Mouse (Mus musculus): ENCODE measurements around the gene Tfdp2.
"Not testable (repeated sequence)": the region's sequence is repeated elsewhere in the genome, so short reads cannot be mapped to it uniquely, and the experiment has no call there.

Gene Tfdp2

DNA sequence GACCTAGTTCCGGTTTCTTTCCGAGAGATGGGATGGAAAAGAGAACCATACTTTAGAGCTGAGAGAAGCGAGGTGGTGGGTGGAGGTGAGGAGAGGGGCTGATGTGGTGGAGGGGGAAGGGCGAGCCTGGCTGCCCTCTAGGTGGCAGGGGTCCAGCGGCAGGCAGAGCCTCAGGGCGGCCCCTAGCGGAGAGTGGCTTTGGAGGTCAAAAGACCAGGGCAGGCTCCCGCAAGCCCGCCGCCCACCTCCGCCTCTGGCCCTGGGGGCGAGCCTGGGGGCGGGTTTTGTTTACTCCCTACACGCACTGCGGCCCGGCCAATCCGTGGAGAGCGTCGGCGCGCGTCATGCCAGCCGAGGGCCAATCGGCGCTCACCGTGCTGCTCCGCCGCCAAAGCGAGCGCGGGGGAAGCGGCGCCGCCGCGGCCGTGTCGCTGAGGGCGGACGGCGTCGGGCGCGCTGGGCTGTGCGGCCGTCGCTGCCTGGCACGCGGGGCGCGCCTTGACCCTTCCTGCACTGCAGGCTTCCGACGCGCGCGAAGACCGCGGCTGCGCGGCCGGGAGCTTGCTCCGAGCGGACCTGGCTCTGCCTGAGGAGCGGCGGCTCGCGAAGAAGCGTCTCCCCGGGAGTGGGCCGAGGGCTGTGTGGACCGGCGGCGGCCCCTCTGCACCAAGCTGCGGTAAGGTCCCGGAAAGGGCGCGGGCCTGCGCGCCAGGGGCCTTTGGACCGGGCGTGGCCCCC is at the start of gene Tfdp2:
Tfdp2 (plus strand) TSS at position 391 of the 738 bp plus-strand sequence.
- peak; percentile 84 for DNase-seq

DNA sequence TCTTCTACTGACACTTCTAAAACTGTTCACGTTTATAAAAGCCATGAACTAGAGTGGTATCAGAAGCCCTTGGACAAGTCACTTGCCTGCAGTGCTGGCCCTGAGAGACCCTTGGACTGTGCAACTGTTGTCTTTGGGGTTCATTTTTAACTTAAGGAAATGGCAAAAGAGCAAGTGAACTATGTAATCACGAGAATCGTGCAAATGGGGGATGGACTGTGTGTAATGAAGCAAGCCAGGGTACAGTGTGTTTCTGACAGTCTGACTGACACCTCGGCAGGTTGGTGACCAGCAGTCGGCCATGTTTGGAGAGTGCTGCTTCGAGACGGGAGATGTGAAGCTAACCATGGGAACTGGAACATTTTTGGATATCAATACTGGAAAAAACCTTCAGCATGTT is 43.3 kb upstream of the Tfdp2 start:
- no peak for DNase-seq

DNA sequence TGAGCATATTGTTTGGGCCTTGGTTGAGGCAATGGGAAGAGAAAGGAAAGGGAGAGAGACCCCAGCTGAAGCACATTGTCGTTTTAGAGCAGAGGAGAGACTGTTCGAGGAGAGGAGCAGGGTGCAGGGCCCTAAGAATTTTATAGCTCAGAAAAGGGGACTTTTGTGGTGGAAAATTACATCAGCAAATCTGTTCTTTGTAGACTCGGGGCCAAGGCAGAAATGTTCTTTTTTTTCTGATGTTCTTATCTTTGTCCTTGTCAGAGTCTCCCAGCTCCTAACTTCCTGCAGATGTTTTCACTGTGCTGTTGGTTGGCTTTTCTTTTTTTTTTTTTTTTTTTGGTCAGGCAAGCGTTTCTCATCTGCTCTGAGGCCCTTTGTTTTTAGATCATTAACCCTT is 37.6 kb upstream of the Tfdp2 start:
- no peak for DNase-seq

DNA sequence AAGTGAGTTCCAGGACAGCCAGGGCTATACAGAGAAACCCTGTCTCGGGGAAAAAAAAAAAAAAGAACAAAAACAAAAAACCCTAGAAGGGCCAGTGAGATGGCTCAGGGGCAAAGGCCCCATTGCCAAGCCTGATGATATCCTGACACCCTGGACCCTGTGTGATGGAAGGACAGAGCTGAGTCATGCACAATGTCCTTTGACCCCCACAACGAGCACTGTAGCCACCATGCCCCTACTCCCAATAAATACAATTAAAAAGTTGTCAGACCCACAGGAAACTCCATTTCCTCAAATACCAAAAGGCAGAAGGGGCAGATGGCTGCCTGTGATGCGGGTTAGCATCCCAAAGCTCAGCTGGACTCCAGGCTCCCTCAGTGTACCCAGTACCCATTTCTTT is 37.0 kb upstream of the Tfdp2 start:
- DNase-seq, result no peak

DNA sequence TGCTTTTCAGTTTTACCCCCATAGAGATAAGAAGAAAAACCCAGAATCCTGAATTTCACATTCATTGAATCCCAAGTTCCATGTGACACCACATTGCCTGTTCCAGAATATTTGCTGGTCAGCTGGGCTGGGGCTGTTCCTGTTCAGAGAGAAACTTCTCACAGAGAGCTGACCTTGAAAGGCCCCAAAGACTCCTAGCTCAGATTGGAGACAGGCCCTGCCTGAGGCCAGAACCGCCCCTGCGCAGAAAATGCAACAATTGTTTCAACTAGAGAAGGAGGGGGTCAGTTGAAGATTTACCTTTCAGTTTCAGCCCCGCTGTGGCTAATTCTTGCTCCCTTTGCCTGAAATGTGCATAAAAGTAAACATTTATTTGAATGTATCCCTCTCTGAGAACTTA is 35.3 kb upstream of the Tfdp2 start:
- DNase-seq, result no peak

DNA sequence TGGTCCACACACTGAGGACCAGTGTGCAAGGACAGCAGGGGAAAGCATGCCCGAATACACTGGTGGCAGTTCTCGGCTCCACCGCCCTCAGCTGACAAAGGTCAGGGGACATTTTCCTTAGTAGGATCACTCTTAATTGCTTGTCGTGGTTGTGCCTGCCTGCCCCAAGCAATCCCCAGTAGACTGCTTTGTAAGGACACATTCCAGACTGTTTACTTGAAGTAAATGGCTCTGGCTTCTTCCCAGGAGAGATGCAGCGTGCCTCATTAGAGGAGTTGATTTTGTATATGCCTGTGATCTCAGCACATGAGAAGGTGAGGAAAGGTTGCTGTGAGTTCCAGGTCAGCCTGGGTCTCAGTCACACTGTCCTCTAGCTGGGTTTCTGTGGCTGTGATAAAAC is 33.7 kb upstream of the Tfdp2 start:
- no peak for DNase-seq

DNA sequence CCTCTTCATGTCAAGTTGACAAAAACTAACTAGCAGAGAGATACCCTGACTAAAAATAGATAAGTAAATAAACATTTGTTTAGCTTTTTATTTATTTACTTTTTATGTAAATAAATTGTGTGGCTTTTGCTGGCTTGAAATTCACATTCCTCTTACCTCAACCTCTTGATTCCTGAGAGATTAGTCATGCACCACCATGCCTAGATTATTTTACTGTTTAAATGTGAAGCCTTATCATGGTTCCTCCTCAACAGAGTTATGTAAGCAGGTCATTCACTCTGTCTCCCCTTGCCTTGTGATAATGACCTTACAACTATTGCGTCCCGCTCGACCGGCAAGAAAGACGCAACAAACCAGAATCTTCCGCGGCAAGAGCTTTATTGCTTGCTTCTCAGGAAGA is 32.6 kb upstream of the Tfdp2 start:
- no peak for DNase-seq

DNA sequence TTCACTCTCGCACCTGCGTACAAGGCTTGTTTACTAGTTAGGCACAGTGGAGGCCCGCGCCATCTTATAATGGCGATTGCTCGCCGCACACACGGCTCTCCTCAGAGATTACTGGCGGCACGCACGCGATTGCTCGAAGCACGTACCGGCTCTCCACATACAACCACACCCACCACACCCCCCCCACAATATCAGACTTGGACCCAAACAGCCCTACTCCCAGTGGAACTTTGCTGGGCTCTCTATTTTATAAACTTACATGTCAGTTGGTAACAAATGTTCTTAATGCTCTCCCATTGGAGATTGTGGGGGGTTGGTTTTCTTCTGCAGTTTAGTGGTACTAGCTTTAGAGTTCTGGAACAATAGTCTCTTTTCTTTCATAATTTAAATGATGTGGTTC is 32.1 kb upstream of the Tfdp2 start:
- not testable (repeated sequence) for DNase-seq

DNA sequence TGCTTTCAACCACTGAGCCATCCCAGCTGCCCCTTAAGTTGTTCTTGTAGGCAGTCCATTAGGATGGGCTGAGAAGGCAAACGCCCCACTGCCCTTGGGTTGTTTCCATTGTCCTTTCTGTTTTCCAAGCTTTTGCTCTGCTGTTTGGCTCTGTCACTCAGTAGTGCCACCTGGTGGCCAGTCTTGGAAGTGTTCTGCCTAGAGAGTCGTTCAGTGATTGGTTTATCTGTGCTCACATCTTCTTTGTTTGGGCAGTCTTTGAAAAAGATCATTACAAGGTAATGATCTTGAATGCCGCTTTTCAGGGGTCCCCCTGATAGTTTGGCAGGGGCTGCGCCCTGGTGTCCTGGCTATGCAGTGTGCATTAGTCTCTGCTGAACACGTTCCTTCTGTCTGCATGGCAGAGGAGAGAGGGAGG is 28.9 kb upstream of the Tfdp2 start:
- DNase-seq, result peak; percentile 37

DNA sequence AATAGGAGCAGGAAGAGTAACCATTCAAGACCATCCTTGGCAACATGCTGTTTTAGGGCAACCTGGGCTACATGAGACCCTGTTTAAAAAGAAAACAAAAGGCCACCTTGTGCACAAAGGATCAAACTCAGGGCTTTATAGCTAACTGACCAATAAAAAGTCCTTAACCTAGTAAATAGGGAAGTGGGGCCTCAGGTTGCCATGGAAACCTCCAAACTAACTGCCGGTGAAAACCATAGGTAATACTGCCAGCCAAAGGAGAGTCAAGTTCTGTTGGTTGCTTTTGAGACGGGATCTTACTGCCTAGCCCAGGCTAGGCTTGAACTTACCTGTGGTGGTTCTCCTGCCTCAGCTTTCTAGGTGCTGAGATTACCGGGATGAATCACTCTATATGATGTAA is 25.5 kb upstream of the Tfdp2 start:
- no peak for DNase-seq

DNA sequence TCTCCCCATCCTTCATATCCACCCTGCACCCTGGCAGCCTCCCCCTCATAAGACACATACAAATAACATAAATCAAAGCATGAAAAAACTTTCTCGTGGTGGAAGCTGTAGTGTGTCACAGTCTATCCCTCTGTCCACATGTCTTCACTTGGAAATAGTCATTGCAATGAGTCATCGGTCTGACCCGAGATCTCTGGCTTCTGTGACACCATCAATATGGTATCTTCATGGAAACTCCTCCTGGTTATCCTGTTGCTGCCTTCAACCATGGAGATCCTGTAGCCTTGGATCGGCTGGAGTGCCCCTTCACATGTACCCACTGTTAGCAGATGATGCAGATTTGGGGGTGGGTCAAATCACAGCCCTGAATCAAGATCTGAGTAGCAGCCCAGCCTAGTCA is 11.2 kb upstream of the Tfdp2 start:
- DNase-seq, result no peak

DNA sequence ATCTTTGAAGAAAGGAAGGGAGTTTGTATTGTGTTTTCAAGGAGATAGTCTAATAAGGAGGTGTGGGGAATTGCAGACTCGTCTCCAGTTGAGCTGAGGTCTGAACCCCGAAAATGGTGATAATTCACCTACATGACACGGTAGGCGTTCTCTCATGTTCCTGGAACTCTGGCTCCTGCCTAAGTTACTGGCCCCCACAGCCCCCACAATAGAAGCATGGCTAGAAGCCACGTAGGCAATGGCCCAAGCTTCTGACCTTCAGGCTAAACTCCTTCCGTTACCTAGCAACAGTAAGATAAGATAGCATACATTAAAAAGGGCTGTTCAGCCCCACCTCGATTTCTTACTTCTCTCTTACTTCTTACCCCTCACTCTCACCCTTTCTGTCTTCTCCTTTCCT is 9.4 kb upstream of the Tfdp2 start:
- no peak for DNase-seq

DNA sequence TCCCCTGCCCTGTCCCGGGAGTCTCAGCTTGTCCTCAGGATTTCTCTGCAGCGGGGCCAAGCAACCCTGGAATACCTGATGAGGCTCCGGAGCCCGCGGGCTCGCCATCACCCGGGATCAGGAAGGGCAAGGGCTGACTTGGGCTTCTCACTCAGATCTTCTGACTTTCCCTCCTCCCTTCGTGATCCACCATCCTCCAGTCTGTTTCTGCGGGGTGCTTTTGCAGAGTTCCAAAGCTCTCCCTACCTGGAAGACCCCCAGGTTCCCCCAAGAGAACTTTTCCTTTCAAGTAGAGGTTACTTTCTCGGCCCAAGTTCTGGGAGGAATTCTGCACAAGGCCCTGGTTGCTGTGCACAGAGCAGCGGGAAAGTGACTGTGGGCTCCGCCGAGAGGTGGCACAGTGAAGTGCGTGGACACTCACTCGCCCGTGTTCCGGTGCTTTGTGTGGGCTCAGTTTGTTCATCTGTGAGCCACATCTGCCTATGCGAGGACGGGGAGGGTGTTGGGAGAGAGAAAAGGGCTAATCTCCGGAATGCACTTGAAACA is 634 bp downstream of the Tfdp2 start:
- DNase-seq, result peak; percentile 39

DNA sequence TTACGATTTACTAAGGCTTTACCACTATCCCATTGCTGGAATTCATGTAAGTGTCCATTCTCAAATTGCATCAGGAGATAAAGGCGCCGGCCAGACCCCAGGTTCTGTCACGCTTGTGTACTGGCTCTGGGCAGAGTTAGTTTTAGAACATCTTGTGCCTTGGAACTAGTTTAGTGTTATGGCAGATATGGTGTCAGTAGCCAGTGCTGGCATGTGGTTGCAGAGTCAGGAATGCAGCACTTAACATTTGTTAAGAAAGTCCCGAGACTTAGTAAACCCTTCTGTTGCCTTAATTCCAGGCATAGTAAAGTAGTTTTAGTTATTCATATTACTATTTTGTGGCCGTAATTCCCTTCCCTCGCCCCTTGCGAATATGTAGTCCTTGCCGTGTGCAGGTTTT is 1.7 kb downstream of the Tfdp2 start:
- DNase-seq, result no peak

DNA sequence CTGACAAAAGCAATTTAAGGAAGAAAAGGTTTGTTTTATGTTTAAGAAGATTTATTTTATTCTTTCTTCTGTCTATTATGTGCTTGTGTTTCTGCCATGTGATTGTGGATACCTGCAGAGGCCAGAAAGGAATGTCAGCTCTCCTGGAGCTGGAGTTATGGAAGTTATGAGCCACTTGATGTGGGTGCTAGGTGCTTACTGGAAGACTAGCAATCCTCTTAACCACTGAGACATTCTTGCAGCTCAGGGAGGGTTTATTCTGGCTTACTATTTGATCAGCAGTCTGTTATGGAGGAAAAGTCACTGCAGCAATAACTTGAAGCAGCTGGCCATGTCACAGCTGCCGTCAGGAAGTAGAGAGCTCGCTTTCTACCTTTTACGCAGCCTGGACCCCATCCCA is 7.6 kb downstream of the Tfdp2 start:
- DNase-seq, result no peak

DNA sequence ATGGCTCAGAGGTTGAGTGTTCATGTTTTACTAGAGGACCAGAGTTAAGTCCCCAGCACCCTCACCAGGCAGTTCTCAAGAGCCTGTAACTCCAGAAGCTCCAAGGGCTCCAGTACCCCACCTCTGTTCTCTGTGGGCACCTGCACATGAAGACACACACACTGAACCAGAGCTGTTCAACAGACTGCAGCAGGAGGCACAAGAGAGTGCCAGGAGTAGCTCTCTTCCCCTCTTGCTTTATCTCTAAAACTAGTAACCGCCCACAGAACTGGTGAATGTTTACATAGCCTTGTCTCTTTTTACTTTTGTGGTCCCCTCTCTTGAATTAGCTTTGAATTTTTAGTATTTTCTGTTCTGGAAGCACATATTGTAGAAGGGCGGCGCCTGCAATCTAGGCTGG is 11.4 kb downstream of the Tfdp2 start:
- DNase-seq, result no peak

DNA sequence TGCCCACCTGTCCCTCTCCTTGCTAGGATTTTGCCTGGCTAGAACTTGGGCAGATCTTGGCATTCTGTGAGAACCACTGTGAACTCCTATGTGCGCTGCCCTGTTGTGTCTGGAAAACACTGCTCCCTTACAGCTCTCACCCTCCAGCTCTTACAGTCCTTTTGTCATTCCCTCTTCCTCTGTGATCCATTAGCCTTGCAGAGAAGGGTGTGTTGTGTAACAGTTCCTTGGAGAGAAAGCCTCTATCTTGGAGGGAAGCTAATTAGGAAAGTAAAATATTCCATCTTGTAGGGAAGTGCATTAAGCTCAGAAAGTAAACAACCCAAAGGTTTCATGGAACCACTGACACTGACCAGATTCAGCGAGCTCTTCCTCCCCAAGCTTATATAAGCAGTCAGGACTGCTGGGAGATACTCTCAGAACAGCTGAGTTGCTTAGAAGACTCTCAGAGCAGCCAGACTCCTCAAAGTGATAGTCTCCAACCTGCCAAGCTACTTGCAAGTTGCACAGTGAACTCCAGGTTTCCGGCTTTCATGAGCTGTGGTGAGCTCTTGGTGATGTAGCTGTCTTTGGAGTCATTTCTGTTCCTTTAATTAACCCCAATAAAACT is 17.1 kb downstream of the Tfdp2 start:
- DNase-seq, result no peak

DNA sequence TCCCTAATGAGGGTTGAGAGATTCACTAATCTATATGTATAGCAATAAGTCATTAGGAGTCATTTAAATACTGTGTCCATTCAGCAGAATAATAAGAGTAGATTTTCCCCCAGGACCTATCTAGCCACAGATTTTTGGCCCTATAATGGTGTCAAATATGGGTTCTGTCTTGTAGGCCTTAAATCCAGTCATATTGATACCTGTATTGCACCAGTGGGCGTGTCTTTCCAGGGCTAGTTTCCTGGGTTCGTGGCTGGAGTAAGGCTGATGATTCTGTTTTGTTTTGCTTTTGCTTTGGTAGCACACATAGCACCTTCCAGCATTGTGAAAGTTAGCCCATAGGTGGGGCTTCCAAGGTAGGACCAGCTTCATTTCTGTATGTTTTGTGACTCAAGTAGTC is 18.1 kb downstream of the Tfdp2 start:
- DNase-seq, result no peak

DNA sequence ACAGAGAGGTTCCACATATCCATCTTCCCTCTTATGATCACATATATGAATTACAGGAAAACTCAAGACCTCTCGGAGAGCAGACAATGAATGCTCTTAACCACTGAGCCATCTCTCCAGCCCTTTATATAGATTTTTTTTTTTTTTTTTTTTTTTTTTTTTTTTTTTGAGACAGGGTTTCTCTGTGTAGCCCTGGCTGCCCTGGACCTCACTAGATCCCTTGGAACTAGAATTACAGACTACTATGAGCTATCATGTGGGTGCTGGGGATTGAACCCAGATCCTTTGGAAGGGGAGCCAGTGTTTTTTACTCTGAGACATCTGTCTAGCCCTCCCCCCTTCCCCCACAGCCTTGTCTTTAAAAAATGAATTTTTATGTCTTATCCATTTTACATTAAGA is 21.2 kb downstream of the Tfdp2 start:
- no peak for DNase-seq

DNA sequence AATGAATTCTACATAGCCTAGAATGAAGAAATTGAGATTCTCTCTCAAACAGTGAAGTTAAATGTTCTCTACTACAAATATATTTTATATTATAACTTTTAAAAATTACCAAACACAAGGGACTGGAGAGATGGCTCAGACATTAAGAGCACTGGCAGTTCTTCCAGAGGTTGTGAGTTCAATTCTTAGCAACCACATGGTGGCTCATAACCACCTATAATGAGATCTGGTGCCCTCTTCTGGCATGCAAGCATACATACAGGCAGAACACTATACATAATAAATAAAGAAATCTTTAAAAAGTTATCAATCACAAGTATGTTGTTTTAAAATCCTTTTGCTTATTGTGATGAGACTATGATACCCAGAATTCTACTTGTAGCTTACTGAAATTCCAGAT is 21.7 kb downstream of the Tfdp2 start:
- DNase-seq, result no peak

DNA sequence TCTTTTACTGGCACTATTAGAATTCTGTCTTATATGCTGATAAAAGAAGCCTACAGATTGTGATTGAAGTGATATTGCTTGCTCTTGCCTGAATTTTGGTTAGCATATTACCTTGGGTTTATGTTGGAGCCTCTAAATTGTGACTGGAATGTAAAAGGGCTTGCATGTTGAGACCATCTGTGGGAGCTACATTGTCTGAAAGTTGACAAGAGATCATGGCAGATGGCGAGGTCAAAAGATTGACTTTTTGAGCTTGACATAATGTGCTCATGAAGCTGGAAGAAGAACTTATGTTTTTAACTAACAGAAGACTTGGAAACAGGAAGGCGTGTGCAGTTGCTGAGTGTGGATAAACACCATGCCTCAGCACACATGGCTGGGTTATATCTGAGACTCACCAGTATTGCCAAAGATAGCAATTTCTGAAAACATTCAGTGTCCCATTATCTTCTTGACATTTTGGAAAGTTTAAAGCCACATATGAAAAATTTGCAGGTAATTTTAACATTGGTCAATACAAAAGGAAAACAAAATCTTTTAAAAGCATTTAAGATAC is 23.1 kb downstream of the Tfdp2 start:
- no peak for DNase-seq

DNA sequence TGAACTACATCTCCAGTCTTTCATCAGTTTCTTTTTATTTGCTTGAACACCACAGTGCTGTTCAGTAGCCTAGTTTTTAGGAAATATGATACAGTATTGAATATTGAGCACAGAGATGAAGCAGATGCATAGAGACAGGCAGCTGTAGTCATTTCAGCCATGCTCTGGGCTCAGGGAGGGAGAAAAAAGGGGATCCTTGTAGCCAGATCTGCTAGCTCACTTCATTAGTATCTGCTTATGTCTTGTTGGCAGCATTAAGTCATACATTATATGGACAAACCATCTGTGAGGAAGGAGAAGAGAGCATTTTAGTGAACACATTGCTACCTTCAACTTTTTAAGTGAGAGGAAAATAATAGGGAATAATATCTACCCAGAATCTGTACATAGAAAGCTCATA is 24.3 kb downstream of the Tfdp2 start:
- DNase-seq, result no peak

DNA sequence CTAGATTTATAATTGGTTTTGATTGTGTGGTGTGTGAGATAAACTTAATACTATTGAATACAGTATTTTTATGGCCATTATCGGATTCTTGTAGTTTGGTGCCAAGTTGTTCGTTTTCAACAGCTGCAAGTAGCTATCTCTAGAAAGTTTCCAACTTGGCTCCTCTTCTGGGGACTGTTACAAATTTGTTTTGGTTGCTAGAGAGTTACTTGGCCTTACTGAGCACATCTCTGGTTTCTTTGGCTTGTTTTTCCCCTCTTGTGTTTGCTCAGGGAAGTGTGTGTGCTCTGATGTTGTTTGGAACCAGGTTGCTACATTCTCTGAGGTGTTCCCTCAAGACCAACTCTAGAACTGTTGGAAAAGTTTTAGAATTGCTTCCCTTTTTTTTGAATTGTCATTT is 27.2 kb downstream of the Tfdp2 start:
- no peak for DNase-seq

DNA sequence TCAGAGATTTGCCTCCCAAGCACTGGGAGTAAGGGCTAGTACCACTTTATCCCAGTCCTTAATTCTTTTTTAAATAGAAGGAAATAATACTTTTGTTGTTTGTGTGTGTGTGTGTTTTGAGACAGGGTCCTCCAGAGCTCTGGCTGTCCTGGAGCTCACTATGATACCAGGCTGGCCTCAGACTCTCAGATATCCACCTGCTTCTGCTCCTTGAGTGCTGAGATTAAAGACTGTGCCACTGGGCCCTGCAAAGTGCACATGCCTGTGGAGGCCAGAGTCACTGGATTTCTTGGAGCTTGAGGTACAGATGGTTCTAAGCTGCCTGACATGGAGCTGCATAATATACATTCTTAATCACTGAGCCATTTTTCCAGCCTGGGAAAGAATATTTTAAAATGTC is 32.2 kb downstream of the Tfdp2 start:
- DNase-seq, result no peak

DNA sequence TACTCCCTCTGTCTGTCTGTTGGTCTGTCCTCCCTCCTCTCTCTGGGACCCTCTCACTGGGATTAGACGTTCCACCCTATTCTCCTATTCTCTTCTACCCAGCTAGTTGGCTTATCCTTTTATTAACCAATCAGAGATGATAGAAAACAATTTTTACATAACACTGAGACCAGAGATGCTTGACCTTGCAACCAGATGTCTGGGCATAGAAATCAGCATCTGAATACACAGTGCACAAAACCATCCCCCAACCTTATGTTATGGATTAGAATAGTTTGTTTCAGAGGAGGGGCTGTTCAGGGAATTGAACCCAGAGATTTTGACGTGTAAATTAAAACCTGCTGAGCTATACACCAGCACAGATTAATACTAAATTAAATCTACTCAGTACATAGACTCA is 34.2 kb downstream of the Tfdp2 start:
- DNase-seq, result no peak

Measured in cerebellum, adult 8-10 months (tissue).